Mouse (Mus musculus): ENCODE results near the gene Trim65. TPM values are rescaled to one million over a fixed set of nuclear protein-coding genes. Genes with fewer than 3 reads are reported as not detected.

The Trim65 gene
- 1 to 10 TPM; 5.8 to 8.1 TPM for total RNA-seq (2023)

DNA sequence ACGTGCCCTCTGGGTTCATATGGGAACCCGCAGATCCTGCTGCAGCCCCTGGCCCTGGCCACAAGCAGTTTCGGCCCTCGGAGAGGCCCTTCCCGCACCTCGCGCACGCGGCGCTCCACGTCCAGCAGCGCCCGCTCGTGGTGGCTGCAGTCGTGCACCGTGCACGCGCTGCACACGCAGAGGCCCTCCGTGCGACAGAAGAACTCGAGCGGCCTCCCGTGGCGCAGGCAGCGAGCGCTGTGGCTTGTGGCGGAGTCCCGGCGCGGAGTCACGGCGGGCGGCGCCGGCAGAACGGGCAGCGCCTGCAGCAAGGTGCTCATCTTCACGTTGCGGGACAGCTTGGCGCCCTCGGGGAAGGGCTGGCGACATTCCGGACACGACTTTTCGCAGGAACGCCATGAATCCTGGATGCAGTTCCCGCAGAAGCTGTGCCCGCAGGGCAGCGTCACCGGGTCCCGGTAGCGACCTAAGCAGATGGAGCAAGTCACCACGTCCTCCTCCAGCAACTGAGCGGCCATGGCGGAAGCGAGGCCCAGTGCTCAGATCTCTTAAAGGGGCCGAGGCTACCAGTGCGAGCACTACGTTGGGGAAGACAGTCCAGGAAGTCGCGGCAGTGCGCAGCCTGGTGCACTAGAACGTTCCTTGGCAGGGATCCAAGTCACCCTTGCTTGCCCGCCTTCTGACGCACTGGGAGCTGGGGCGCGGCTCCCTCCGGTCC, at the start of gene Trim65:
Gene Trim65 (minus strand): TSS at position 641 of the 718 bp plus-strand sequence.

GRCm38 (mm10) chr11:116167884-116168439, 37.0 kb upstream of the Trim65 start, which contains the start of gene Fbf1:
TSS of gene Fbf1 (minus strand) at chr11:116168166.

GRCm38 (mm10) chr11:116138468-116139138, 7.7 kb upstream of the Trim65 start, which contains the start of gene Mrpl38:
TSS of gene Mrpl38 (minus strand) at chr11:116138868.

GRCm38 (mm10) chr11:116127156-116127980, 3.6 kb downstream of the Trim65 start, which contains the start of gene Trim47:
TSS of gene Trim47 (minus strand) at chr11:116127210.

GRCm38 (mm10) chr11:116086258-116087193, 44.4 kb downstream of the Trim65 start, which contains the start of gene Wbp2:
TSS of gene Wbp2 (minus strand) at chr11:116086995.

GRCm38 (mm10) chr11:116077446-116078204, 53.3 kb downstream of the Trim65 start, which contains the start of gene Unc13d:
TSS of gene Unc13d (minus strand) at chr11:116077961.

Other genes starting within 250 kb of the Trim65 start
- gene Smim5, start 231.2 kb downstream of the Trim65 start, total RNA-seq (2023), result 10 to 100 TPM; 57.4 to 58.2 TPM
- gene Smim6, start 219.1 kb downstream of the Trim65 start, total RNA-seq (2023), result 1 to 10 TPM; 5.2 to 5.3 TPM
- 10 to 100 TPM; 23.9 to 28.2 TPM for gene Sap30bp, start 197.8 kb downstream of the Trim65 start, total RNA-seq (2023)
- 10 to 100 TPM; 22.8 to 26.1 TPM for gene Recql5, start 197.7 kb downstream of the Trim65 start, total RNA-seq (2023)
- gene Itgb4, start 156.4 kb downstream of the Trim65 start, total RNA-seq (2023), result under 1 TPM in 1 of 2 experiments, not detected in 1; 0.07 TPM
- 1 to 10 TPM; 8.4 to 8.5 TPM for gene Galk1, start 118.4 kb downstream of the Trim65 start, total RNA-seq (2023)
- 1,000 to 10,000 TPM; 3,439 to 3,559 TPM for gene H3f3b, start 103.2 kb downstream of the Trim65 start, total RNA-seq (2023)
- gene Unk, start 100.8 kb downstream of the Trim65 start, total RNA-seq (2023), result 10 to 100 TPM; 23.5 to 24.4 TPM
- gene Unc13d, start 53.2 kb downstream of the Trim65 start, total RNA-seq (2023), result 10 to 100 TPM; 88.5 to 94.2 TPM
- 100 to 1,000 TPM; 160 to 163 TPM for gene Wbp2, start 44.1 kb downstream of the Trim65 start, total RNA-seq (2023)
- 1 to 10 TPM; 1.4 to 2.1 TPM for gene Trim47, start 3.9 kb downstream of the Trim65 start, total RNA-seq (2023)
- 10 to 100 TPM; 14.5 to 20.1 TPM for gene Mrpl38, start 7.7 kb upstream of the Trim65 start, total RNA-seq (2023)
- gene Fbf1, start 37.0 kb upstream of the Trim65 start, total RNA-seq (2023), result 1 to 10 TPM; 5.8 to 9.9 TPM
- 10 to 100 TPM; 32.1 to 33.1 TPM for gene Ten1, start 67.7 kb upstream of the Trim65 start, total RNA-seq (2023)
- gene Acox1, start 67.9 kb upstream of the Trim65 start, total RNA-seq (2023), result 10 to 100 TPM; 29.1 to 32.8 TPM
- gene Evpl, start 106.9 kb upstream of the Trim65 start, total RNA-seq (2023), result under 1 TPM in 1 of 2 experiments, not detected in 1; 0.09 TPM
- 10 to 100 TPM; 35.3 to 37.0 TPM for gene Srp68, start 143.1 kb upstream of the Trim65 start, total RNA-seq (2023)
- not detected for gene Galr2, start 149.8 kb upstream of the Trim65 start, total RNA-seq (2023)
- gene Exoc7, start 176.1 kb upstream of the Trim65 start, total RNA-seq (2023), result 10 to 100 TPM; 39.2 to 47.8 TPM
- gene Foxj1, start 204.3 kb upstream of the Trim65 start, total RNA-seq (2023), result under 1 TPM in 1 of 2 experiments, not detected in 1; 0.13 TPM

Data from neutrophil, adult 59 days (primary cell).